Mouse (Mus musculus) retina, adult 2 months (tissue): ENCODE data around the gene Rdm1.

Experiments used
- DNase-seq: peaks from one replicate; pipeline ENCODE4 v3.0.0-alpha.2; 2012; ENCODE audit warnings: low read depth, low spot score

The Rdm1 gene

GRCm38 (mm10) chr11:101680634-101681325 is 53.8 kb downstream of the Rdm1 start:
- DNase-seq = no peak

DNA sequence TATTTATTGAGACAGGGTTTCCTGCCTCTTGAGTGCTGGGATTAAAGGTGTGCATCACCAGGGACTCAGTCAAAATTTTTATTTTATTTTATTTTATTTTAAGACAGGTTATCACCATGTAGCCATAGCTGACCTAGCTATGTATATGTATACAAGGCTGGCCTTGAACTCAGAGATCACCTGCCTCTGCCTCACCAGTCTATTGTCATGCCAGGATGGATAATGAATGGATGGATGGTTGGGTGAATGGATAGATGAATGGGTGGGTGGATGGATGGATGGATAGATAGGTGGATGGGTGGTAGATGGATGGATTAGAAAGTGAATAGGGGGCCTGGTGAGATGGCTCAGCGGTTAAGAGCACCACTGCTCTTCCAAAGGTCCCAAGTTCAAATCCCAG is 55.0 kb downstream of the Rdm1 start:
- DNase-seq = no peak

DNA sequence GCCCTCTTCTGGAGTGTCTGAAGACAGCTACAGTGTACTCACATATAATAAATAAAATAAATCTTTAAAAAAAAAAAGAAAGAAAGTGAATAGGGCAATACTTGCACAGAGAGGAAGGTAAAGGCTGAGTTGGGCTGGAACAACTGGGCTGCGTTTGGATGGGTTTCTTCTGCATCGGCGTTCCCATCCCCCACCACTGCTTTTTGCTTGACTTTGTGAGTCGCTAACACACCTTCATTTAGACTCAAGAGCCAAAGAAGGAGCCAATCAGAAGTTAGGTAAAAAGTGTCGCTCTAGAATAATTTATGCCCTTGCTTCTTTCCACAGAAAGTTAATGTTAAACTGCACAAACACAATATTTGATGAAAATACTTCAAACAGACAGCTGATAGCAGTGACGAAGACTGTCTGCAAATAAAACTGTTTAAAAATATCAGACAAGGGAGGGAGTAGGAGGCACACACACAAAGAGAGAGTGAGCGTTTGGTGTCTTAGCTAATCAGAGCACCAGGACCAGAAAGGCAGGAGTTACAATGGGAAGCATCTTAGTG is 55.5 kb downstream of the Rdm1 start:
- no peak for DNase-seq
